Mouse (Mus musculus) brain, embryonic 14.5 days (tissue): ENCODE measurements around the gene Tapt1.

ENCODE experiments used
- CTCF ChIP-seq: fragments of 200-500 bp; IDR thresholded peaks from 2 replicates; pipeline ENCODE4 v1.5.1; 2012; ENCODE audit warnings: inconsistent platforms, mild to moderate bottlenecking, moderate library complexity, borderline replicate concordance; ENCODE audit not compliant: insufficient read depth, insufficient read length; ENCODE audit errors: extremely low read depth
- POLR2A ChIP-seq: fragments of 200-500 bp; IDR thresholded peaks from 2 replicates; pipeline ENCODE4 v1.6.1; 2012; ENCODE audit warnings: mild to moderate bottlenecking, inconsistent platforms, borderline replicate concordance; ENCODE audit not compliant: poor library complexity, insufficient read depth, insufficient read length, severe bottlenecking; ENCODE audit errors: extremely low read depth

DNA sequence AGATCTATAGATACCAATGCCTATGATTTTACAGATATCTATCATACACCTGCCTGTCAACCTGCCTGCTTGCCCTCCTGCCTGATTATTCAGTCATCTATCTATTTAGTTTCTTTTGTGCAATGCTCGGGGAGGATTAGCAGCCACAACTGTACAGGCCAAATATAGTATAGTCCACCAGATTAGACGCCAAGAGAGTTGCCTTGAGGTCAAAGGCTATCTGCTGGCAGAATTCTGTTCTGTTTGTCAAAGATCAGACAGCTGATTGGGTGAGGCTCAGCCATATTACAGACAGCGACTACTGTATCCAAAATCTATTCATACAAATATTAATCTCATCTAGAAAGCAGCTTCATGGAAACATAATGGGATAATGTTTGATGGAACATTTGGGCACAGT, 34.7 kb upstream of the Tapt1 start:
- TF ChIP-seq CTCF (no peak), POLR2A (no peak)
